Mouse (Mus musculus) neural tube, embryonic 11.5 days (tissue): ENCODE measurements at regions not wholly inside any gene's neighbourhood (a gene's known extent, or its start where the extent isn't known, plus 50 kb on each side); places are given as distances from the start of the nearest gene placed in this dataset.
"Not testable (repeated sequence)": the region's sequence is repeated elsewhere in the genome, so short reads cannot be mapped to it uniquely, and the experiment has no call there.

Experiments
- ATAC-seq: fragments of 200-750 bp; cut with Nextera tagmentation; 2 replicates; pipeline ENCODE4 v1.8.0; 2017; ENCODE audit warnings: moderate number of reproducible peaks, mild to moderate bottlenecking, moderate TSS enrichment, moderate library complexity; ENCODE audit not compliant: insufficient read depth, low FRiP score, low TSS enrichment
- DNase-seq: peaks from one replicate; pipeline ENCODE4 v3.0.0-alpha.2; 2015; ENCODE audit warnings: low spot score
- H3K27ac ChIP-seq: fragments of 300-500 bp; sonication (generic); 2 replicates; pipeline ENCODE4 v1.5.1; 2014; ENCODE audit warnings: low read depth, mild to moderate bottlenecking, low read length
- H3K27me3 ChIP-seq: fragments of 300-500 bp; sonication (generic); 2 replicates; pipeline ENCODE4 v1.6.1; 2014; ENCODE audit warnings: mild to moderate bottlenecking, low read length, mixed read lengths; ENCODE audit not compliant: control insufficient read depth, insufficient read depth
- H3K36me3 ChIP-seq: fragments of 300-500 bp; sonication (generic); 2 replicates; pipeline ENCODE4 v1.6.1; 2014; ENCODE audit warnings: mild to moderate bottlenecking, low read length, moderate library complexity, mixed read lengths; ENCODE audit not compliant: control insufficient read depth, insufficient read depth
- H3K4me1 ChIP-seq: fragments of 300-500 bp; sonication (generic); 2 replicates; pipeline ENCODE4 v1.6.1; 2014; ENCODE audit warnings: low read length, mixed read lengths; ENCODE audit not compliant: control insufficient read depth, insufficient read depth
- H3K4me2 ChIP-seq: fragments of 300-500 bp; sonication (generic); 2 replicates; pipeline ENCODE4 v1.6.1; 2014; ENCODE audit warnings: low read depth, mild to moderate bottlenecking, moderate library complexity
- H3K4me3 ChIP-seq: fragments of 300-500 bp; sonication (generic); 2 replicates; pipeline ENCODE4 v1.5.1; 2014; ENCODE audit warnings: low read depth, low read length
- H3K9ac ChIP-seq: fragments of 300-500 bp; sonication (generic); 2 replicates; pipeline ENCODE4 v1.6.1; 2014; ENCODE audit warnings: mild to moderate bottlenecking, low read length
- H3K9me3 ChIP-seq: fragments of 300-500 bp; sonication (generic); 2 replicates; pipeline ENCODE4 v1.6.1; 2016; ENCODE audit warnings: low read length; ENCODE audit not compliant: control insufficient read depth
- WGBS: fragments of 180-500 bp; shearing (Covaris S2); extraction: QIAGEN DNeasy Blood & Tissue Kit; methylation state at CpG from one replicate; pipeline ENCODE4 v1.1.7; 2014; 5-methylcytosine and 5-hydroxymethylcytosine counted together

- DNase-seq, H3K36me3 ChIP-seq: not testable (repeated sequence)
- WGBS: 84% methylated on average over 8 of the region's 14 CpGs
These were observed 67.4 kb downstream of the Pdia4 start for GRCm38 (mm10) chr6:47745856-47746255.

GRCm38 (mm10) chr6:47743856-47744255 lies 69.4 kb downstream of the Pdia4 start:
- H3K9ac ChIP-seq, ATAC-seq, H3K27me3 ChIP-seq, H3K4me1 ChIP-seq, H3K4me2 ChIP-seq, DNase-seq, H3K9me3 ChIP-seq, H3K36me3 ChIP-seq, H3K4me3 ChIP-seq, H3K27ac ChIP-seq: not testable (repeated sequence)
- WGBS: no CpG with 5 or more reads among the region's 20 CpGs

More at GRCm38 (mm10) chr6:47745856-47746255, 67.4 kb downstream of the Pdia4 start:
- not testable (repeated sequence) for H3K27ac ChIP-seq, H3K9me3 ChIP-seq, ATAC-seq, H3K4me2 ChIP-seq, H3K4me1 ChIP-seq, H3K4me3 ChIP-seq, H3K27me3 ChIP-seq, H3K9ac ChIP-seq

GRCm38 (mm10) chr6:47740216-47740615 lies 73.0 kb downstream of the Pdia4 start:
- H3K27ac ChIP-seq, ATAC-seq, H3K27me3 ChIP-seq, H3K4me1 ChIP-seq, H3K9ac ChIP-seq, H3K9me3 ChIP-seq, H3K36me3 ChIP-seq: not testable (repeated sequence)
- peak overlapping the region; percentile 23; the same call in 1 of the 2 replicates for H3K4me3 ChIP-seq
- H3K4me2 ChIP-seq: 0 out of 2 replicates have a peak overlapping the region, but pooled peaks have one; percentile 24
- 10% methylated on average over 15 of the region's 47 CpGs for WGBS
- DNase-seq: peak; percentile 38

GRCm38 (mm10) chr6:47739696-47740095 lies 73.5 kb downstream of the Pdia4 start:
- not testable (repeated sequence) for H3K9ac ChIP-seq, H3K36me3 ChIP-seq, DNase-seq, H3K4me1 ChIP-seq, H3K27me3 ChIP-seq, H3K4me3 ChIP-seq, H3K27ac ChIP-seq, ATAC-seq, H3K4me2 ChIP-seq, H3K9me3 ChIP-seq
- WGBS: 13% methylated on average over 8 of the region's 26 CpGs

- not testable (repeated sequence) for H3K4me3 ChIP-seq, H3K36me3 ChIP-seq, H3K27ac ChIP-seq, H3K9me3 ChIP-seq, H3K4me1 ChIP-seq, ATAC-seq, DNase-seq, H3K9ac ChIP-seq, H3K27me3 ChIP-seq, H3K4me2 ChIP-seq
- WGBS: no CpG with 5 or more reads among the region's 3 CpGs
These were observed 75.3 kb downstream of the Pdia4 start for GRCm38 (mm10) chr6:47737972-47738371.
